Mouse (Mus musculus): Measurements from ENCODE around the gene Med15.

Med15 gene

DNA sequence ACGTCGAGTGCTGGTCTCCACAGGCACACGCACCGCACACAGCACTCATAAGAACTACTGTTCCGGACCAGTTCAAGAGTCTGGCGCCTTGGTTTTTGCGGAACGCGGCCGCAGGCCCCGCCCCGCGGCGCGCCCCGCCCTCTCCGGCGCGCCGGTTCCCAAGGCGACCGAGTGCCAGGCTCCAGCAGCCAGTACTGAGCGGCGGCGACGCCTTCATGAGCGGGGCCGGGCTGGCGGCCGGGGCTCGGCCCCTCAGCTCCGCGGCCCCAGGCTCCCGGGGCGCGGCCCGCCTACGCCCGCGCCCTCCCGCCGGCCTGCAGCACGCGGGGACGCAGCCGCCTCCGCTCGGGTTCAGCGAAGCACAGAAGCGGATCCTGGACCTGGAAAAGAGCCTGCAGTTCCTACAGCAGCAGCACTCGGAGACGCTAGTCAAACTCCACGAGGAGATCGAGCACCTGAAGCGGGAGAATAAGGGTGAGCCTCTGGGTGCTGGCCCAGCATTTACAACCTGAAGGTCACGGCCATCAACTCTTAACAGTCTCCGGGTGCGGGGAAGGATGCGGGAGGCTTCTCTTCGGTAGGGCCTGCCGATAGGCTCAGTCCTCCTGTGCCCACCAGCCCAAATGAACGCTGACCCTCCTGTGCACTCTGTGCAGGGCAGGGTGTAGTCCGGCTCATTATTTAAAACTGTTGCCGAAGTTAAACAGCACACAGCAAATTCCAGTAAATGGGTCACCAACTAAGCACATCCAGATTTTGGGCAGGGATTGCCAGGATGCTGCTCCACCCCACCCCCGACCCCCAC is 86.2 kb downstream of the Med15 start, which contains the start of gene Ccdc74a:
Gene Ccdc74a (plus strand): TSS at position 161 of the 805 bp plus-strand sequence.
- ChIA-PET CTCF (interaction anchor here in 3 of 4 experiments (0.5 to 1.3 kb wide), 3 partner anchors 13 to 198 kb away, joined by 3 to 4 read pairs (median 3); no protein-coding TSS in a partner anchor), POLR2A (interaction anchor here in 3 of 4 experiments (0.5 to 6.4 kb wide), 21 partner anchors 9 to 749 kb away, joined by 3 to 29 read pairs (median 4); partner anchors contain the start of genes Smpd4 (in 2 of the 3) and Crkl (in 1 of the 3))

DNA sequence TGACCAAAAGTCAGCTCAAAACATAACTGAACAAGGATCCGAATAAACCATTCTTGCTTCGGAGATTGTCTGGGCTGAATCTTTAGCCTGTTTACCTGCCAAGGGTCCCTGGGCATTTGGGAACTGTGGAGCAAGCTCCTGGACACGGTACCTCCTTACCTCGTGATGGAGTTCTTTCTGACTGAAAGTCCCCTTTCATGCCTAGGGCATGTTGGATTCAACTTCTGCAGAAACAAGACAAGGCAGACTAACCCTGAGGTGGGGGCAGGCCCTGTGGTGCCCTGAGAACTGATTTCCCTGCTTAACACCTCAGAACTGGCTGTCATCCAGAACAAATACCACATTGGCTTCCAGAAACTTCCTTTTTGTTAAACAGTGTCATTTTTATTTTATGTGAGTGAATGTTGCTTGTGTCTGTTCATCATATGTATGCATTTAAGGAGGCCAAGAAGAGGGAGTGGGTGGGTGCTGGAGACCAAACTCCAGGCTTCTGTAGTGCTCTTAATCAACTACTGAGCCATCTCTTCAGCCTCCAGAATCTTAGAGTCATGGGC is 89.2 kb downstream of the Med15 start:
- CTCF ChIA-PET: interaction anchor here in 2 of 4 experiments (0.7 to 1.2 kb wide), 2 partner anchors 11 to 206 kb away, joined by 3 to 4 read pairs; no protein-coding TSS in a partner anchor
- POLR2A ChIA-PET: interaction anchor here in 3 of 4 experiments (0.6 to 6.4 kb wide), 10 partner anchors 8 to 512 kb away, joined by 3 to 29 read pairs (median 4); partner anchors contain the start of genes Smpd4 (in 2 of the 3) and Thap7 (in 1 of the 3)

DNA sequence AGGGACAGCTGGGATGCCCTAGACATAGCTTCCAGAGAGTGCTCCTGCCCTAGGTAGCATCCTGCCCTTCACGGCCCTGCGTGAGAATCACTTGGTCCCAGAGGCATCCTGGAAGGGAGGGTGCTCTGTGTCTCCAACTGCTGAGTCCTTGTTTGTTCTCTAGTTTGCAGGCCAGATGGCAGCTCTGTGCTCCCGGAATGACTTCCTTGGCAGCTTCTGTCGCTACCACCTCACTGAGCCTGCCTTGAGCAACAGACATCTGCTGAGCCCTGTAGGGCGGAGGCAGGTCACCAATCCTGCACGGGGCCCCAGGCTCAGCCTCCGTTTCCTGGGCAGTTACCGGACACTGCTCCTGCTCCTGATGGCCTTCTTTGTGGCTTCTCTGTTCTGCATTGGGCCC is 90.4 kb downstream of the Med15 start:
- CTCF ChIA-PET: interaction anchor here in 1 of 4 experiments (1.2 to 2.5 kb wide), 2 partner anchors 17 to 23 kb away, joined by 3 to 9 read pairs; partner anchors contain the start of gene Smpd4
- POLR2A ChIA-PET: interaction anchor here in 2 of 4 experiments (0.9 to 6.4 kb wide), 16 partner anchors 9 to 196 kb away, joined by 3 to 29 read pairs (median 4); partner anchors contain the start of genes Smpd4 (in 2 of the 2) and Car15 (in 1 of the 2)

DNA sequence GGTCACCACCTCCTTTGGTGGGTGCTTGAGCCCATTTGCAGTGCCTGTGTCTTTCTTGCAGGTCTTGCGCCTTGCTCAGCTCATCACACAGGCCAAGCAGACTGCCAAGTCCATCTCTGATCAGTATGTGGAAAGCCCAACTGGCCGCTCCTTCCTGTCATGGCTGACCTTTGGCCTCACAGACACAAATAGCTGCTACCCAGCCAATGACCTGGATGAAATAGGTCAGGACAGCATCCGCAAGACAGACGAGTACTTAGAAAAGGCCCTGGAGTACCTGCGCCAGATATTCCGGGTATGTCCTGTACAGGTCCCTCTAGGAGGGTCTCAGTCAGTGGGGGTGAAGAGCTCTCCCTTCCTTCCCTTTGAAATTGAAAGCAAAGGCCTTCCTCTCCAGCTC is 91.4 kb downstream of the Med15 start:
- ChIA-PET POLR2A (interaction anchor here in 2 of 4 experiments (0.6 to 3.3 kb wide), 17 partner anchors 8 to 474 kb away, joined by 3 to 12 read pairs (median 4); partner anchors contain the start of gene Smpd4 (in 2 of the 2)), CTCF (interaction anchor here in 1 of 4 experiments (1.1 to 2.5 kb wide), 2 partner anchors 16 to 23 kb away, joined by 3 to 9 read pairs; no protein-coding TSS in a partner anchor)

DNA sequence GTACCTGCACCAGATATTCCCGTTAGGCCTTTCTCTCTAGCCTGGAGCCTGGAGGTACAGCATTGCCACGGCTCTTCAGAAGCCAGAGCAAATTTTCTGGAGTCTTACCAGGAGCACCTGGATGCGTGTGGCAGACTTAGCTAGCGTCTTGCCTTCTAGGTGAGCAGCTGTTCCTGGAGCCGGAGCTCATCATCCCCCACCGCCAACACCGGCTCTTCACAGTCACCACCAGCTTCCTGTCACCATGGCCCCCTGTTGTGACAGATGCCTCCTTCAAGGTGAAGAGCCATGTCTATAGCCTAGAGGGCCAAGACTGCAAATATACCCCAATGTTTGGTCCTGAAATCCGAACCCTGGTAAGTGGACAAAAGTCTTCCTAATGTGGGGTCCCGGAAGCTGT is 92.0 kb downstream of the Med15 start:
- POLR2A ChIA-PET: interaction anchor here in 2 of 4 experiments (0.6 to 3.3 kb wide), 16 partner anchors 9 to 474 kb away, joined by 3 to 12 read pairs (median 3); partner anchors contain the start of gene Smpd4 (in 1 of the 2)
- CTCF ChIA-PET: interaction anchor here in 1 of 4 experiments (0.7 to 2.5 kb wide), 3 partner anchors 13 to 26 kb away, joined by 3 to 9 read pairs (median 3); no protein-coding TSS in a partner anchor

DNA sequence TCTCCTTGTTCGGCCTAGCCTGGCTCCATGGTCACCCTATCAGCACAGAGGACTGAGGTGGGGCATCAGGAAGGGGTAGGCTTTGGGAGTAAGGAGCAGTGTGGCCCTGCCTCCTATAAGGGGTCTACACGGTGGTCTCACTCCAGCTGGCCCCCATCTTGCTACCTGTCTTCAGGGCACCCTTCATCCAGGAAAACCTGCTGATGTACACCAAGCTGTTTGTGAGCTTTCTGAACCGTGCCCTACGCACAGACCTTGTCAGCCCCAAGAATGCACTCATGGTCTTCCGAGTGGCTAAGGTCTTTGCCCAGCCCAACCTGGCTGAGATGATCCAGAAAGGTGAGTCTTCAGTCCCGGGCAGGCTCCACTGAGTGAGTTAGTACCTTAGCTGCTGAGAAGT is 92.7 kb downstream of the Med15 start:
- CTCF ChIA-PET: interaction anchor here in 1 of 4 experiments (0.5 to 1.1 kb wide), 2 partner anchors 25 to 106 kb away, joined by 3 read pairs; no protein-coding TSS in a partner anchor
- POLR2A ChIA-PET: interaction anchor here in 3 of 4 experiments (0.6 to 3.3 kb wide), 7 partner anchors 10 to 69 kb away, joined by 3 to 12 read pairs (median 3); no protein-coding TSS in a partner anchor

DNA sequence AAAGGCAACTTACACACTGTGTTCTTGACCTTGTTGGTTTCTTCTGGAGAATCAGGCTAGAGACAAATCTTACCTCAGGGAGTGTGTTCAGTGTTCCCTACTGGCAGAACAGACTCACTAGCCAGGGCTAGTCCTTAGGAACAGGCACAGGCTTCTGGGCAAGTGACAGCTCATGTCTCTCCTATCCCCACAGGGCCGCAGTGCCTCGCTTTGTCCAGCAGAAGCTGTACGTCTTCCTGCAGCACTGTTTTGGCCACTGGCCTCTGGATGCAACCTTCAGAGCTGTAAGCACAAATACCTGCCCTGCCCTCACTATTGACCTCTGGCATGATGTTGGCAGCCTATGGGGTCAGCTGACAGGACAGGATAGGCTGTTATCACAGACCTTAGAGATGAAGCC is 93.6 kb downstream of the Med15 start:
- POLR2A ChIA-PET: interaction anchor here in 1 of 4 experiments (3.0 kb wide), 1 partner anchor 11 kb away, joined by 12 read pairs; no protein-coding TSS in a partner anchor
- CTCF ChIA-PET: interaction anchor here in 1 of 4 experiments (0.6 kb wide), 2 partner anchors 39 to 113 kb away, joined by 3 to 5 read pairs; no protein-coding TSS in a partner anchor

DNA sequence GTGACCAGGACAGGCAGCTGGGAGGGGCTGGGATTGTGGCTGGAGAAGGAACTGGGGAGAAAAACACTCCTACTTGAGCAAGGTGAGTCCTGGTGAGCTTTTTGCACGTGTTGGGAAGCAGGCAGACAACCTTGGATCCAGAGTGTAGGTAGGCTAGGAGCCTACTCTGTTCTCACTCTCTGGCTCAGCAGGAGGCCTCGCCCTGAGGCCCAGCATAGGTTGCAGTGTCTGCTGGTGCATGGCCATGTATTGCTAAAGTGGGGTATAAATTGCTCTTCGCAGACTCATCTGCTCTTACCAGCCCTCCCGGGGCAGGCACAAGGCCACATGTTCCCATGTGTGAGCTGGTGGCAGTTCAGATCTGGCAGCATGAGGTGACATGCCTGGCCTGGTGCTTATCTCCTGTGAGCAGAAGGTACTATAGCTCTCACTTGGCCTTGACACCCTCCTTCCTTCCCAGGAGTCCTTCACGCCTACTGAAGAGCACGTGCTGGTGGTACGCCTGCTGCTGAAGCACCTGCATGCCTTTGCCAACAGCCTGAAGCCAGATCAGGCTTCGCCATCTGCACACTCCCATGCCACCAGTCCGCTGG is 94.6 kb downstream of the Med15 start:
- POLR2A ChIA-PET: interaction anchor here in 3 of 4 experiments (0.7 to 1.8 kb wide), 4 partner anchors 8 to 19 kb away, joined by 3 to 6 read pairs (median 6); partner anchors contain the start of genes Ccdc74a (in 1 of the 3) and Smpd4 (in 1 of the 3)
- CTCF ChIA-PET: interaction anchor here in 2 of 4 experiments (0.6 to 1.9 kb wide), 3 partner anchors 13 to 130 kb away, joined by 3 to 8 read pairs (median 3); no protein-coding TSS in a partner anchor

DNA sequence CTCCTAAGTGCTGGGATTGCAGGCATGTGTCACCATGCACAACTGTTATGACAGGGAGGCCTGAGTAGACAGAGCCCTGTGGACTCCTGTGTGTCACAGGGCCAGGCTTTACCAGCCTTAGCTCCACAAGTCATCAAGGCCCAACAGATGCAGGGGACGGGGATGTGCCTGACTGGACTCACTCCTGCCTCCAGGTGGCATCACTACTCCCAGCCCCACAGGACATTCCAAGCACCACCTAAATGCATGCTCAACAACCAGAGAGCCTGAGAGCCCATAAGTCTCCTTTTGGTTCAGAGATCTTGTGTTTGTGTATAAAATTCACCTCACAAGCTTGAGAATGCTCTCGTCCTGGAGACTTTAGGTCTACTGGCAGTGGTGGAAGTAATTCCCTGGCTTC is 95.1 kb downstream of the Med15 start:
- POLR2A ChIA-PET: interaction anchor here in 3 of 4 experiments (0.7 to 1.8 kb wide), 6 partner anchors 8 to 161 kb away, joined by 3 to 6 read pairs (median 4); partner anchors contain the start of genes Ccdc74a (in 1 of the 3) and Smpd4 (in 1 of the 3)
- CTCF ChIA-PET: interaction anchor here in 3 of 4 experiments (0.6 to 1.9 kb wide), 6 partner anchors 12 to 130 kb away, joined by 3 to 8 read pairs (median 4); no protein-coding TSS in a partner anchor

DNA sequence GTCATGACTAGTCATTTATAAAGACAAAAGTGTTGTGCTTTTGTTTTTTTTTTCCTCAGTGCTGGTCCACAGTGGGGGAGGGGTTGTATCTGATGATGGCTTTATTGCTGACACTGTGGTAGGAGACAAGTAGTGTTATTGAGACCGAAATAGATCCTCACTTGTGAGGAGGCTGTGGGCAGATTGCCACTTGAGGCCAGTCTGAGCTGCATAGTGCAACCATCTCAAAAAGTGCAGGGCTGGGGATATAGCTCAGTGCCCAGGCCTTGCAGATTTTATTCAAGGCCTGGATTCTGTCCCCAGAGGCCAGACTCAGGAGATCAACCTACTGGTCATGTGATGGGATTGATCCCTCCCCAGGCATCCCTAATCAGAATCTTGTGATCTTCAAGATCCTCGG is 95.8 kb downstream of the Med15 start:
- CTCF ChIA-PET: interaction anchor here in 3 of 4 experiments (1.2 to 1.9 kb wide), 4 partner anchors 11 to 22 kb away, joined by 3 to 8 read pairs (median 4); no protein-coding TSS in a partner anchor

DNA sequence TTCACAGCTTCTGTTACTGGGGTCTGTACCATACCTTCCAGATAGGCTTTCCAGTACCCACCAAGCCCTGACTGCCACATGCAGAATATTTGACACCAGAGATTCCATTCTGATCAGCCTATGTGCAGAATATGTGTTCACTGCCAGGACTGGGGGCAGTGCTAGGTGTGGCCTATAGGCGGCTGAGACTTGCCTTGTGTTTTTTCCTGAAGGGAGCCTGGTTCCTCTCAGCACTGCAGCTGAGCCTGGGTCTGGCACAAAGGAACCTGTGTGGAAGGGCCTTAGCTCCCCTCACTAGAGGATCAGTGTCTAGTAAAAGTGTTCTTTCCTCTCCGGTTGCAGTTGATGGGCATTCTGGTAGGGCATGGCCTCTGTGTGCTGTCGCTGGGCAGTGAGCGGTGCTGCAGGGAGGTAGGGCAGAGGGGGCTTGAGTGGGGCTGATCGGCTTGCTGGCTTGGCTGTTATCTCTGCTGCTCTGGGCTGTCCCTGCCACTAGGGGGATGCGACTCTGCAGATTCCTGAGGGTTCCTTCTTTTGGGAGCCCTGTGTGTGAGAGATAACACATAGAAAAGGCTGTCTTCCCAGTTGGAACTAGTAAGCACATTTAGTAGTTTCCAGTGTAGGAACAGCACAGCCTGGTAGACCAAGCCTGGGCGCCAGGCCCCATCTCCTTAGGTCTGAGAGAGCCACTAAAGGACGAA is 99.1 kb downstream of the Med15 start:
- ChIA-PET POLR2A (interaction anchor here in 2 of 4 experiments (0.8 to 2.2 kb wide), 8 partner anchors 8 to 157 kb away, joined by 3 to 8 read pairs (median 3); partner anchors contain the start of gene Smpd4 (in 1 of the 2)), CTCF (interaction anchor here in 3 of 4 experiments (0.6 to 1.5 kb wide), 7 partner anchors 8 to 160 kb away, joined by 3 to 4 read pairs (median 3); partner anchors contain the start of gene Ccdc74a (in 1 of the 3))

More for the DNA sequence above, 95.8 kb downstream of the Med15 start:
- POLR2A ChIA-PET: interaction anchor here in 3 of 4 experiments (0.7 to 1.8 kb wide), 8 partner anchors 9 to 218 kb away, joined by 3 to 6 read pairs (median 4); partner anchors contain the start of genes Ccdc74a (in 2 of the 3) and Smpd4 (in 1 of the 3)

DNA sequence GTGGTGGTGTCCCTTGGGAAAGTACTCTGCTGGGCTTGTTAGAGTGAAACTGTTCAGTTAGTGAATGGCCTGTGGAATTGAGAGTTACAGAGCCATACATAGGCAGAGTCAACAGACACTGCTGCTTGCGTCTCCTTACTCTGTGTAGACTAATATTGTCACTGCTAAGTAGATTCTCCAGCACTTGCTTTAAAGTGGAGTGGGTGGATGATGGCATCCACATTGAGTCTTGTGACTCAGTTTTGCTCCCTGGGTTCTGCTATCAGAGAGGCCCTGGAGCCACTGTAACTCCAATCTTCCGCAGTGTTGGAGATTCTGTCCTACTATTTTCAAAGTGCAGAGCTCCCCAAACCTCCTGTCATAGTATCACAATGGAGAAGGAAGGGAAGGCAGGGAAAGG is 100.1 kb downstream of the Med15 start:
- POLR2A ChIA-PET: interaction anchor here in 2 of 4 experiments (0.6 to 1.4 kb wide), 6 partner anchors 9 to 1332 kb away, joined by 3 to 9 read pairs (median 3); no protein-coding TSS in a partner anchor
- CTCF ChIA-PET: interaction anchor here in 1 of 4 experiments (1.3 to 1.5 kb wide), 2 partner anchors 74 to 159 kb away, joined by 3 to 4 read pairs; no protein-coding TSS in a partner anchor

DNA sequence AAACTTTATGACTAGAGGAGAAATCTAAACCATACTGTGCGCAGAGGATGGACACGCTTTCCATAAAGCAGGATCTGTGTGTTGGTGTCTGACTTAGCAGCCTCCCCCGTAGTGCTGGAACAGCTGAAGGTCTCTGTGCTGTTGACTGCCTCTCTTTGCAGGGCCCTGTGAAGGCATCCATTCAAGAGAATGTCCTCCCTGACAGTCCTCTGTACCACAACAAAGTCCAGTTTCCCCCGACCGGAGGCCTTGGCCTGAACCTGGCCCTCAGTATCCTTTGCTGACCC is 106.5 kb downstream of the Med15 start:
- CTCF ChIA-PET: interaction anchor here in 2 of 4 experiments (0.6 to 1.4 kb wide), 5 partner anchors 11 to 153 kb away, joined by 3 to 8 read pairs (median 4); partner anchors contain the start of gene Ccdc74a (in 1 of the 2)
- POLR2A ChIA-PET: interaction anchor here in 1 of 4 experiments (1.2 to 1.7 kb wide), 3 partner anchors 11 to 19 kb away, joined by 4 to 6 read pairs (median 4); partner anchors contain the start of gene Ccdc74a

DNA sequence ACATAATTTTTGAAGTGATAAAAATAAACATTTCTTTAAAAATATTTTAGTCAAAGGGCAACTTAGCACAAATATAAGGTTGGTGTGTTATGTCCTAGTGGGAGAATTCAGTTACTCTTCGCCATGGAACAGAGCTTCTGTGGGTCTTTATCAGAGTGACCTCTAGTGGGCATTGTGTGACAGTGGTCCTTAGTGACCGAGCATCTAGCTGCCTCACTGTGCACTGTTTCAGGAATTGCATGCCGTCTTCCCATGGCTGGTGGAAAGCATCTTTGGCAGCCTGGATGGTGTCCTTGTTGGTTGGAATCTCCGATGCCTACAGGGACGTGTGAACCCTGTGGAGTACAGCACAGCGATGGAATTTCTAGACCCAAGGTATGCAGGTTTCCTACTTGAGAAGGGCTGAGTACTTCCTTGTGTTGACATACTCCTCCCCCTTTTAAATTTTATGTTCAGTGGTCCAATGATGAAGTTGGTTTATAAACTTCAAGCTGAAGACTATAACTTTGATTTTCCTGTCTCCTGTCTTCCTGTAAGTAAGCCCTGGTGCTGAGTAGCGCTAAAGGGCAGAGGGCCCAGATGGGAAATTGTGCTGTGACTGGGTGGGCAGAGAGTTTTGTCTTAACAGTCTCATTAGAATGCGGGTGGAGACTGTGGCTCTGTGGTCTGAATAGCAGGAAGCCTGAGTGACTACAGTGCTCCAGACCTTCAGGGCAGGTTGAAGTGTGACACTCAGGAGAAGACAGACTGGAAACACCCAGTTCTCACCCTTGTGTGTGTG is 107.0 kb downstream of the Med15 start:
- CTCF ChIA-PET: interaction anchor here (0.6 to 1.7 kb wide), 27 partner anchors 8 to 223 kb away, joined by 3 to 17 read pairs (median 4); partner anchors contain the start of gene Ccdc74a (in 1 of the 4)
- POLR2A ChIA-PET: interaction anchor here in 3 of 4 experiments (0.5 to 2.9 kb wide), 10 partner anchors 9 to 303 kb away, joined by 3 to 10 read pairs (median 3); partner anchors contain the start of gene Ccdc74a (in 2 of the 3)

DNA sequence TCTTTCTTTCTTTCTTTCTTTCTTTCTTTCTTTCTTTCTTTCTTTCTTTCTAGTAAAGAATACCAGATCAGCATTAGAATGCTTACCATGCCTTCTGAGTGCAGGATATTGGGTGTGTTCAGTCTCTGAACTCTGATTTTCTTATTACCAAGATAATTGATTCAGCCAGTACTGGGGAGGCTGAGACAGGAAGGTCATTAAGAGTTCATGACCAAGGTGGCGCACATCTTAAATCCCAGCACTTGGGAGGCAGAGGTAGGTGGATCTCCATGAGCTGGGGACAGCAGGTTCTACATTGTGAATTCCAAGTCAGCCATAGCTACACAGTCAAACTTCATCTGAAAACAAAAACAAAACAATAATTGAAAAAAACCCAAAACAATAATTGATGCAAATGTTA is 110.8 kb downstream of the Med15 start:
- ChIA-PET POLR2A (interaction anchor here in 1 of 4 experiments (0.5 to 1.9 kb wide), 8 partner anchors 8 to 92 kb away, joined by 3 to 5 read pairs (median 3); partner anchors contain the start of gene Lrrc74b), CTCF (no interaction called here)
